Mouse (Mus musculus) CD8-positive naive resting alpha-beta T cell, adult 2 months (primary cell): ENCODE data around the gene Dhx15.

Experiments used
- DNase-seq, 2 experiments: peaks; one replicate each; pipeline ENCODE4 v3.0.0; 2022; ENCODE audit warnings: low read depth in 2 of 2, low spot score in 2 of 2

Gene Dhx15

DNA sequence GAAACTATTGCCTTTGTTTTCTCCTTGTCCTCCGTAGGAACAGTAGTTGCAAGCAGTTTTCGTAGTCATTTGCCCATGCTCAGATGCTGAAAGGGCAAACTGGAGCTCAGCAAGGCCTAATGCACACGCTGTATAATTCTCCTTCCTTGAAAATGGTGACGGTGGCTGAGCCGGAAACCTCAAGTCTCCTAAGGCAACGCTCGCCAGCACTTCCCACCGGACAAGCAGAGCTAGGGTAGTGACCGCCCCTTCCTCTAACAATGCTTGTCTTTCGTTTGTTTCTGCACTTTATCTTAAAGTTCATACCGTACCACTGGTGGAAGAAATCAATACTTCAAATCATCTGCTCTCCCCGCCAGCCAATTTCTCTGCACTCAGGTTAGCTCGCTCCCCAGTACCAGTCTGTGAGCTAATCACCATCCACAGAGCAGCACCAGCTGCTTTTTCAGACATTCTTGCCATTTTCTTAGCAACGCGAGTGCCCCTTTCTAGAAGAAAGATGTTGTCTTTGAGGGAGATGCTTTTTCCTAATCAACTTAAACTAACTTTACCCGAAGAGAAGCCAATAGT lies 78.0 kb downstream of the Dhx15 start:
- no peak for DNase-seq

DNA sequence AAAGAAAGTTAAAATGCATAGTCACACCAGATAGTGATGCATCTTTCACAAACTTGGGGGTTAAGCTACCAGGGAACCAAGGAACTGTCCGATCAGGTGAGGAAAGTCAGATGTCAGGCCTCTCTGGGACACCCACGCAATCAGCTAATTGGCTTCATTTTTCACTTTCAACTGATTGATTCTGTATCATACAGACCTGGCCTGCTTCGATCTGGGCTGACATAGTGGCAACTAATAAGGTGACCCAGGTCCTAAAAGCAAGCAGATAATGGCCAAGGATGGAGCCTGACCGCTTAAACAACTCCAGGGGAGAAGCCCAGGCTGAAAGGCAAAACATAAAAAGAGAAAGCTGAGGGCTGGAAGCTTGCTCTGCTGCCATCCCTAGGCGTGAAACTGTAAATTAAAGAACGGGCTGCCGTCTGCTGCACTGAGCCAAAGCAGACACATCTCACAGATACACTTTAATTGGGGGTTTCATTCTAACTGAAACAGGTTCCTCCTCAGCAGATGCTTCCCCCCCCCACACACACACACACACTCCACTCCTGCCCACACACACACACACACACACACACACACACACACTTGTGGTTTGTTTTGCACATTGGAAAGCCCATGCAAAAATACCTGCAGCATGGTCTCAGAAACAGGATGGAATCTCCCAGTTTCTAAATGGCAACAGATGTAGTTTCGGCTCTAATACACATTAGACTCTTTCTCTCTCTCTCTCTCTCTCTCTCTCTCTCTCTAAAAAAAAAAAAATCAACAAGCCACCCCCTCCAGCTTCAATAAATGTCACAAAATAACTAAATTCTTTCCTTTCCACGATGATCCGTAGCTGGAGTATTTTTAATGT lies 79.3 kb downstream of the Dhx15 start:
- no peak for DNase-seq
